Mouse (Mus musculus) urinary bladder, adult 18-20 months (tissue): ENCODE data around the gene Tnnt1.
"Not testable (repeated sequence)": the region's sequence is repeated elsewhere in the genome, so short reads cannot be mapped to it uniquely, and the experiment has no call there.

Experiments
- DNase-seq, 2 experiments: peaks; one replicate each; pipeline ENCODE4 v3.0.0; 2022; ENCODE audit warnings: low spot score in 2 of 2, mixed read lengths in 2 of 2

The Tnnt1 gene

DNA sequence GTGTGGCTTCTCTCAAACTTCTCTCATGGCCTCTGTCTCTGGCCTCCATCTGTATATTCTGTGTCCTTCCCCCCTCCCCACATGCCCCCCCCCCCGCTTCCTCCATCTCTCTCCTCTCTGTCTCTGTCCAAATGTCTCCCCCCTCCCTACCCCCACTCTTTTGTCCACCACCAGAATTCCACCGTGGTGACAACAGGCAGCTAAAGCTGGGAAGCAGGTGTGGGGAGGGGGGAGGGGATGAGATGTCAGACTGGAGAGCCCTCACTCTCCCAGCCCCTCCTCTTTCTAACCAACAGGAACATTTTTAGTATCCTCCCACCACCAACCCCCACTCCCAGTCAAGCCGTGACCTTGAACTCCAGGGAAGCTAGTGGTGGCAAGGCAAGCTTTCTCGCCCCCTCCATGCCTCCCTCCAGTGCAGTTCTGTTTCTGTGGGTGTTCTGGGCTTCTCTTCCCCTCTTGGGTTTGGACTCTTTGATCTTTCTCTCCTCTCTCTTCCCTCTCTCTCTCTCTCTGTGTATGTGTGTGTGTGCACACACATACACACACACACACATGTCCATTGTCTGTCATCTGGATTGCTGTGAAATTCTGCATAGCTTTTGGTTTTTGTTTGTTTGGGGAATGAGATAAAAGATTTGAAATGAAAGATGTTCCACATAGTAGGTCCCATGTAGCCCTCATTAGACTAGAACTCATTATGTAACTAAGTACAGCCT, at the start of gene Tnnt1:
Gene Tnnt1 (minus strand): TSS at position 51 of the 719 bp plus-strand sequence.
- no peak for DNase-seq

DNA sequence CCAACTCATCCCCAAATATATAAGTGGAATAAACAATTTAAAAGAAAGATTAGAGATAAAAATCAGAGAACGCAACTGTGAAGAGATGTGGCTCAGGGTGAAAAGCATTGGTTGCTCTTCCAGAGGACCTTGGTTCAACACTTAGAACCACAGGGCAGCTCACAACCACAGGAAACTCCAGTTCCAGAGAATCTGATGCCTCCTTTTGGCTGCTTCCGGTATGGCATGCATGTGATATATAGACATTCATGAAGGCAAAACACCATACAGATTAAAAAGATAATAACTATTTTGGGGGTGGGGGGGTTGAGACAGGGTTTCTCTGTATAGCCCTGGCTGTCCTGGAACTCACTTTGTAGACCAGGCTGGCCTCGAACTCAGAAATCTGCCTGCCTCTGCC, 46.5 kb upstream of the Tnnt1 start:
- no peak for DNase-seq

- no peak for DNase-seq
These were observed 41.0 kb upstream of the Tnnt1 start for GRCm38 (mm10) chr7:4557167-4557560.

DNA sequence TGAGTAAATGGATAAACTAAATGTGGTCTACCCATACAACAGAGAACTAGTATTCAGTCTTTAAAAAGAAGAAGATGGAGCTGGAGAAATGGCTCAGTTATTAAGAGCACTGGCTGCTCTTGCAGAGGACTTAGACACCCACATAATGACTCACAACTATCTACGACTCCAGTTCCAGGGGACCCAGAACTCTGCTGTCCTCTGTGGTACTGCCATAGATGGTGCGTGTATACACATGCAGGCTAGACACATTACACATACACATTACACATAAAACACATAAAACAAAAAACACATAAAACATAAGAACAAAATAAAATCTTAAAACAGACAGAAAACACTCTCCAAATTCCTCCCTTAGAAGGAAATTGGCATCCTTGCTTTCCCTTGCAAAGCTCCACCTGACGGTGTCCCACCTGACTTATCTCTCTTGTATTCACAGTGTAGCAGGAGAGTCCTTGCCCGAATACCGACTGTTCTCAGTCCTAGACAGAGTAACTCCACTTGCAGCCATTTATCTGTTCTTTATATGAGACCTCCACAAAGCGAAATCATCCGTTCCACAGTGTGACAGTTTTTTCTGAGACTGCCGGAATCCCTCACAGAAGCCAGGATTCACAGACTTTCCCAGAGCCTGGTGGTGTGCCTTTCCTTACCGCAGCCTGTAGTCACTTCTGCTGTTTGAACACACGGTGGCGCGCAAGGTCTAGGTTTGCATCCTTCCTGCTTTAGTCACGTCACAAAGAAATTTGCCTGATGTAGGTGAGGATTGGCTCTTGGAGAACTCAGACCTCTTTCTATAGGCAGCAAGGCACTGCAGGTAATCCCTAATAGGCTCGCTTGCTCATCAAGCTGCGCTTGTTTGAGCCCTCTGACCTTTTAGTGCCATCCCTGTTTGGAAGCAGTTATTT, 40.3 kb upstream of the Tnnt1 start:
- peak; percentile 52 to 58 for DNase-seq

GRCm38 (mm10) chr7:4547221-4547641, 31.0 kb upstream of the Tnnt1 start, which contains the start of gene Syt5:
Syt5 (minus strand) TSS chr7:4547541.
- DNase-seq, result no peak

DNA sequence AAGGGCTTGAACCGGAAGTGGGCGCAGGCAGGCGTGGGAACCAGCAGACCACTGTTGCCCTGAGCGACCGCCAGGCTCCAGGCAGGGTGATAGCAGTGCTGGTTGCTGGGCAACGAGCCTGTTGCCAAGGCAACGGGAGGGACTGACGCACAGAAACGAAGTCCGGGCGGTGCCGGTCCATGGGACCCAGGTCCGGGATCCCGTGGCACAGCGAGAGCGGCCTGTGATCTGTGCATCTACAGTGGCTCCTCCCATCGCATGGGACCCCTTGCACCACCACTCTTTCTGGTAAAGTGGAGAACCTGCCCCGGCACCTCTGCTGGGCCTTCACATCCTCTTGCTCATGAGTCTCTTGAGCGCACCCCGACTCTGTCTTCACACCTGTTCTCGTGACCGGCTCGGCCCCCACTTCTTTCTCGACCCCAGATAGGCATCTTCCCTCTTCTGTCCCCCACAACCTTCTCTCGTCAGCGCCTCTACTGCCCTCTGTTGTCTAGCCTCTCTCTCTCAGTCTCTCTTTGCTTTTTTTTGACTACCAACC, 30.5 kb upstream of the Tnnt1 start:
- DNase-seq, result no peak

DNA sequence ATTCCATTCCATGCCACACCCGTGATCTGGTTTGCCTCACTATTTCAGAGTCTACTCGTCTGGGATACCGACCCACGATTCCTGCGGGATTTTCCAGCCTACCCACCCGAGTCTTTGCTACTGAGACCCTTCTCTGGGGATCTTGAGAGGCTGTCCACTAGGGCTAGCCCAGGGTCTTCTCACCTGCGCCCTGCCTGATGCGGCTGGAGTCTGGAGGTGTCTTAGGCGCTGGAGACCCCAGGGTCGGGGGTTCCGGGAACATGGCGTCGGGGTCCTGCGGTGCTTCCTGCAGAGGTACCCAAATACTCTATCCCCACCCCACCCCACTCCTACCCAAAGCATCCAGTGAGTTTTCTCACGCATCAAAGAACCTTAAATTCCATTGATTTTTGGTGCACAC, 29.9 kb upstream of the Tnnt1 start:
- DNase-seq, result no peak

GRCm38 (mm10) chr7:4542013-4542412, 25.8 kb upstream of the Tnnt1 start:
- DNase-seq, result no peak

GRCm38 (mm10) chr7:4541344-4541743, 25.2 kb upstream of the Tnnt1 start:
- no peak for DNase-seq

GRCm38 (mm10) chr7:4539019-4539418, 22.8 kb upstream of the Tnnt1 start:
- DNase-seq, result no peak

GRCm38 (mm10) chr7:4537181-4537580, 21.0 kb upstream of the Tnnt1 start:
- no peak for DNase-seq

GRCm38 (mm10) chr7:4536369-4536768, 20.2 kb upstream of the Tnnt1 start:
- DNase-seq, result no peak

DNA sequence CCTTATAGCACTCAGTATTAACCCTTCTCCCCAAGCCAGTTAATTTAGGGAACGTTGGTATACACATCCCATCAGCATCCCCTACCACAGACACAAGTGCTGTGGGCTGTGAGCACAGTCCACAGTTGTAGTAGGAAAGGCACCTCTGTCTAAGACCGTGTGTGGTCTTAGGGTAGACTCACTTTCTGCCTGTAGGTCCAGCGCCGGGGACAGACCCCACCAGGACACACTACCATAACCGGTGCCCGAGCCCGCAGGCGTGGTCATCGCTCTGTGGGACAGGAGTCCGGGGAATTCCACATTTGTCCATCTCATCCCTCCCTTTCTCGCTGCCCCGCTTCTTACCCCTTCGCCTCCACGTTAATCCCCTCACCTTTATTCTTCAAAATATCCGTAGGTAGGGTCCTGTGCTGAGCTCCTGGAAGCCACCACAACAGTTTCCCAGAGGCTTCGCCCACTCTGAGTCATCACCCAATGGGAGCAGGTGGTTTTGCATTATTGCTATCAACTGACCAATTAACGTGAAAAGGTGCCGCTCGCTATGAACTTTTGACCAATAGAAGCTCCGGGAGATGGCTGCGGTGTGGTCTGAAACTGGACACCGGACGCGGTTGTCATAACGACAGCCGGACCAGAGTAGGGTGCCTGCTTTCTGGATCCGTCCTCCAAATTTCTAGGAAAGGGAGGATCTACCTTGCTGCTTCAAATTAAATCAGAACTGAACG, 16.0 kb upstream of the Tnnt1 start, which contains the start of gene Dnaaf3:
Gene Dnaaf3 (minus strand): TSS at position 449 of the 725 bp plus-strand sequence.
- DNase-seq, result peak; percentile 20 to 62

DNA sequence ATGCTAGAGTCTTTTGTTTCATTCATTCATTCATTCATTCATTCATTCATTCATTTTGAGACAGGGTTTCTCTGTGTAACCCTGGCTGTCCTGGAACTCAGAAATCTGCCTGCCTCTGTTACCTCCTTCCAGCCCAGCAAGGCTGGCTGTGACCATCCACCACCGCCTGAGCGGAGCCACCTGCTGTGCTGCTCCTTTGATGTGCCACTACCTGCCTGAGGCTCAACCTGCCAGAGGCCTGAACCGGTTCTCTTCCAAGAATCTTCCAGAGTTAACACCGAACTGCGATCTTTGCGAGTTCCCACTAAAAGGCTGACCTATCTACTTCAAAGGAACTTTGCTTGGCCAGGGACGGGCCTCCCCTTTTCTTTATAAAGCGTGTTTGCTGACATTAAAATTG, 14.0 kb upstream of the Tnnt1 start:
- DNase-seq, result not testable (repeated sequence)

DNA sequence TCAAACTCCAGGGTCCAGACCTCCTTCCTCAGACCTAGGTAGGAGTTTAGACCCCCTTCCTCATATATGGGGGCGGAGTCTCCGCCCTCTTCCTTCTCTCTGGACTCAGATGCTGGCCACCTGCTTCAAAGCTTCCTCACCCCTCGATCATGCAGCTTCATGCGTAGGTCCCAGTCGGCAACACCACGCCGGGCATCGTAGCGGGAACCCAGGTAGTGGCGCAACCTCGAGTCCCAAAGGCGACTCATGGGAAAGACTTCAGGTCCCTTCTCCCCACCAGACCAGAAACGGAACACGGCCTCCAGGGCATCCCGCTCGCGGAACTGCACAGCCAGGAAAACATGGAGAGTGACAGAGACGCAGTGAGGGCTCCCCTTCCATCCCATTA, 11.1 kb upstream of the Tnnt1 start:
- no peak for DNase-seq

GRCm38 (mm10) chr7:4526341-4527301, 10.4 kb upstream of the Tnnt1 start:
- peak; percentile 41 to 68 for DNase-seq

- DNase-seq, result not testable (repeated sequence)
These were observed 8.2 kb upstream of the Tnnt1 start, which contains the start of gene Tnni3 for GRCm38 (mm10) chr7:4524212-4524922. Tnni3 (minus strand) TSS chr7:4524229.

DNA sequence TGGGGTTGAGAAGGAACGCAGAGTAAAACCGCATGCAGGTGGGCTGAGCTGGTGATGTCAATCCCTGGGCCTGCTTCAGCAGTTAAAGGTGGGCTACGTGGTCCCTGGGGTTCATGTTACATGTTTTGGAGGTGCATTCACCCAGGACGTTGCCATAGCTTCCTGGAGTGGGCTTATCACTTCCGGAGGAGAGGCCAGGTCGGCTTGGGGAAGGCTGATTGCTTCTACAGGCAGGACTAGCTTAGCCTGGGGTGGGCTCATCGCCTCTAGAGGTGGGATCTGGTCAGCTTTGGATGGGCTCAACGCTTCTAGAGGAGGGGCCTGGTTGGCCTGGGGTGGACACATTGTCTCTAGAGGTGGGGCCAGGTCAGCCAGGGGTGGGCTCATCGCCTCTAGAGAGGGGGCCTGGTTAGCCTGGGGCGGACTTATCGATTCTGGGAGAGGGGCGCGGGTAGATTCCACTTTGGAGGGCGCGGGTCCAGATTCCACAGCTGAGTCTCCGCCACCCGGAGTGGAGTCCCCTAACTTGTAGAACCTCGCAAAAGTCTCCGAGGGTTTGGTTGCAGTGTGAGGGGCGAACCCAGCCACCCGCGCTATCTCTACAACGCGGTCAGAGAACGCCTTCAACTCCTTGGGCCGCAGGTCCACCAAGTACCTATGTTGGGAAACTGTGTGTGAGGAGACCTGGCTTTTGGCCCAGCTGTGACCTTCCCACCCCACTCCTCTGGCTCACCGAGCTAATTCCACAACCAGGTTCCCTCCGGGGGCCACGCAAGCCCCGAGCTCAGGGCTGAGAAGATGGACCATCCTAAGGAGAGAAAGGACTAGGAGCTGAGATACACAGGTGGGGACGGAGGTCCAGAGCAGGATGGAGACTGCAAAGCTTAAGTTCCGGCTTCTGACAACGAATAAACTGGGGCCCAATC, 7.3 kb upstream of the Tnnt1 start:
- DNase-seq, result no peak

- DNase-seq, result no peak
These were observed 6.1 kb upstream of the Tnnt1 start for GRCm38 (mm10) chr7:4522292-4522691.
